In genomic region chr12:79089182-79089812, GRCm38 (mm10) we compare ENCODE assay signal across 8 mouse cellular contexts. TPM values are rescaled to one million over a fixed set of nuclear protein-coding genes. Genes with fewer than 3 reads are reported as not detected.
DNase-seq lines count a peak whose midpoint lies in the region; ATAC-seq and TF ChIP-seq lines count a peak whose summit lies in the region.

Gene Pigh, minus strand, starts transcription at chr12:79089651.

- ATAC-seq in activated CD4-positive, CD25-positive, alpha-beta regulatory T cell, adult 4 months, result peak; percentile 95
- ATAC-seq in megakaryocyte progenitor cell, adult 5-6 weeks (replicated peaks; ENCODE audit: poor library complexity), result peak; percentile 93

- no peak within 1 kb of the TSS for H3K27ac ChIP-seq in cortical plate, adult 2 months (ENCODE audit: insufficient read depth, low read length)

- H3K4me3 ChIP-seq in cortical plate, adult 2 months (ENCODE audit: insufficient read depth, low read length), result peak within 1 kb of the TSS; percentile 51

- no peak for TF ChIP-seq CTCF in cortical plate, adult 2 months (IDR thresholded peaks at IDR 0.05; ENCODE audit: extremely low read depth, insufficient read depth, low read length)

- DNase-seq in gastrocnemius, adult 8-10 months (ENCODE audit: low spot score in 2 of 2), result peak; percentile 52 to 74
- peak; percentile 91 for DNase-seq in induced T-regulatory cell, adult 2 months (ENCODE audit: low read depth)
- DNase-seq in left cerebral cortex, adult 9 months (ENCODE audit: low spot score in 2 of 2), result peak; percentile 45 to 84
- DNase-seq in right cerebral cortex, postnatal 14 days, result peak; percentile 87
- DNase-seq in urinary bladder, postnatal 36 days (ENCODE audit: low spot score in 2 of 2), result peak; percentile 82 to 90

- peak; percentile 73; the same call in 1 of the 2 replicates for TF ChIP-seq POLR2A in cortical plate, adult 2 months (IDR thresholded peaks at IDR 0.05; ENCODE audit: extremely low read depth, insufficient read depth, low read length)

- no peaks in the 10 kb centered on the region for H3K4me1 ChIP-seq in cortical plate, adult 2 months (ENCODE audit: control insufficient read depth, insufficient read depth, low read length)

RNA-seq across cellular contexts. Expression of gene Pigh, which starts in this region (rescaled TPM):
- 10 to 100 TPM; 27.6 to 29.9 TPM for polyA plus RNA-seq in activated CD4-positive, CD25-positive, alpha-beta regulatory T cell, adult 4 months (2017; shearing (Covaris generic))
- 11.0 and 12.8 TPM in 2 replicates for polyA plus RNA-seq in cortical plate, adult 2 months (2012; rRNA removed)
- total RNA-seq in gastrocnemius, adult 8-10 months (2022), result 1 to 10 TPM; 1.6 to 2.3 (median 1.9) TPM
- 17.1 and 18.2 TPM in 2 replicates for total RNA-seq in megakaryocyte progenitor cell, adult 5-6 weeks (2015)
- 13.2 and 15.8 TPM in 2 replicates for total RNA-seq in megakaryocyte progenitor cell, adult 5-6 weeks (2017)

Comparison
In these comparisons a context has a peak if more than half of its experiments do, and no peak if none do; other contexts are left out.
1. RNA of gene Pigh (total RNA-seq): 13.2 to 18.2 TPM in megakaryocyte progenitor cell, adult 5-6 weeks; 1.6 to 2.3 TPM in gastrocnemius, adult 8-10 months; every median in the first group is over 4 times any median in the second.
2. Peak in every context shown above with its lines, with median percentiles within 50 percentile points of each other: DNase-seq.